In the genomic region with DNA sequence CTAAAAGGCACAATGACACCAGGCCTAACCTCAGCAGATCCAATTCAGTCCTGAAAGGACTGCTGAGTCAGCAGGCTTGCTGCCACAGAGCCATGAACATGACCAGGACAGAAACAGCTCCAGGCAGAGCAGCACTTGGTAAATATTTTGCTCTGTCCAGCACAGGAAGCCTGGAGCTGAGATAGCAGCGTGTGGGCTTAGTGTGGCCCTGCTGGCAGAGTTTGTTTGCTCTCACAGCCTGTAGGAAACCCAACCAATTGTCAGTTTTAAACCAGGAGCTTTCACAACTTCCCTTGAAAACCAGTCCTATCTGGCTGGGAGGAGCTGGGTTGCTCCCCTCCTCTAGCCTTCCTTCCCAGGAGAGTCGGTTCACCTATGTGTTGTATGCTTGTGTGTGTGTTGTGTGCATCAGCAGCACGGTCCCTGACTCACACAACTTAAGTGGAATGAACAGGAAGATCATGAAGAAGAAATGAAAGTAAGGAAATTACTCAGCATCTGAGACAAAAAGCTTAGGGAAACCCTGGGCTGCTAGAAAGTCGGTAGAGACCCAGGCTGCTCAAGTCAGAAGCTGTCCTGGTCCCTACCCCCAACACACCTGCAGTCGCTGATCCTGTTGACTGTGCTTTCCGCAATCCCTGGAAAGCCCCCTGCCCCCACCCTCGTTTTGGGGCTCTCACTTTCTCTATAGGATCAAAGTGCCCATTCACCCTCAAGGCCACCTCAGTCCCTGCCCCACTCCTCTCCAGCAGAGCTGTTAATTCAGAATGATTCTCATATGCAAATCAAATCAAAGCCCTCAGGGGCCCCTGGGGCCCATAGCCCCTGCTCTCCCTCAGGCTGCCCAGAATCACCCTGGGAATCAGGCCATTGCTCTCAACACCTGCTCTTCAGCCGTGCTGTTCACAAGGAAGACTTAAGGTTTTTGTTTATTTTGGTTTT, we compare ENCODE assay signal across 8 mouse cellular contexts. TPM values are rescaled to one million over a fixed set of nuclear protein-coding genes. Genes with fewer than 3 reads are reported as not detected.
DNase-seq lines count a peak whose midpoint lies in the region; ATAC-seq and TF ChIP-seq lines count a peak whose summit lies in the region.

No protein-coding gene starts in this region.

- ATAC-seq in limb, embryonic 13.5 days (ENCODE audit: low FRiP score, low read depth) = no peak
- ATAC-seq in heart, embryonic 14.5 days (ENCODE audit: insufficient number of reproducible peaks, insufficient read depth, low FRiP score, low read depth) = peak; percentile 86
- peak; percentile 75 for ATAC-seq in megakaryocyte progenitor cell, adult 5-6 weeks (replicated peaks; ENCODE audit: poor library complexity)

- DNase-seq in limb, embryonic 10.5 days (ENCODE audit: low spot score) = no peak
- peak; percentile 37 for DNase-seq in brain, embryonic 14.5 days (ENCODE audit: low read depth)
- DNase-seq in kidney, postnatal 14 days = peak; percentile 56
- DNase-seq in right cerebral cortex, postnatal 14 days = no peak
- DNase-seq in cerebellum, adult 11-12 months = no peak

- no peak for TF ChIP-seq POLR2A in brain, embryonic 14.5 days (IDR thresholded peaks at IDR 0.05; ENCODE audit: borderline replicate concordance, extremely low read depth, insufficient read depth, insufficient read length, poor library complexity, severe bottlenecking)

- H3K9ac ChIP-seq in limb, embryonic 13.5 days = peak overlapping the region; percentile 35; the same call in 1 of the 2 replicates
- peak overlapping the region; percentile 34; the same call in 1 of the 2 replicates for H3K9ac ChIP-seq in heart, embryonic 14.5 days (ENCODE audit: low read length)

- H3K4me1 ChIP-seq in limb, embryonic 13.5 days = peaks cover 4% of the 10 kb centered on the region; the same call in 1 of the 2 replicates
- H3K4me1 ChIP-seq in limb, embryonic 10.5 days = peaks cover 8% of the 10 kb centered on the region; the same call in 1 of the 2 replicates
- peaks cover 5 to 12% of the 10 kb centered on the region in 2 experiments; a peak in 3 of 4 replicates for H3K4me1 ChIP-seq in heart, embryonic 14.5 days (ENCODE audit: control insufficient read depth in 2 of 2, insufficient read depth in 2 of 2, low read length in 2 of 2)

- no peaks in the 10 kb centered on the region for H3K9me3 ChIP-seq in limb, embryonic 13.5 days
- no peaks in the 10 kb centered on the region for H3K9me3 ChIP-seq in limb, embryonic 10.5 days (replicated peaks)
- 0 out of 2 replicates have a peak, but pooled peaks cover 3% of the 10 kb centered on the region for H3K9me3 ChIP-seq in heart, embryonic 14.5 days (ENCODE audit: control insufficient read depth, low read length)

- TF ChIP-seq CTCF in brain, embryonic 14.5 days (IDR thresholded peaks at IDR 0.05; ENCODE audit: borderline replicate concordance, extremely low read depth, insufficient read depth, insufficient read length) = no peak

- no peak overlapping the region for H3K4me2 ChIP-seq in limb, embryonic 13.5 days (replicated peaks)
- peak overlapping the region; percentile 27; the same call in 1 of the 2 replicates for H3K4me2 ChIP-seq in heart, embryonic 14.5 days (ENCODE audit: low read length)

- no peaks in the 10 kb centered on the region for H3K36me3 ChIP-seq in limb, embryonic 13.5 days
- no peaks in the 10 kb centered on the region for H3K36me3 ChIP-seq in limb, embryonic 10.5 days
- no peaks in the 10 kb centered on the region for H3K36me3 ChIP-seq in heart, embryonic 14.5 days (ENCODE audit: control insufficient read depth, insufficient read depth, low read length)

- 11% methylated on average over 8 of the region's 8 CpGs for WGBS in limb, embryonic 13.5 days
- WGBS in limb, embryonic 10.5 days = 7% methylated on average over 8 of the region's 8 CpGs
- WGBS in heart, embryonic 14.5 days = 9% methylated on average over 8 of the region's 8 CpGs

- no peak overlapping the region for H3K4me3 ChIP-seq in limb, embryonic 13.5 days
- H3K4me3 ChIP-seq in limb, embryonic 10.5 days = no peak overlapping the region
- no peak overlapping the region for H3K4me3 ChIP-seq in heart, embryonic 14.5 days (ENCODE audit: control insufficient read depth in 1 of 2, insufficient read depth in 1 of 2, low read depth in 1 of 2, low read length in 2 of 2)

- no peak overlapping the region for H3K27ac ChIP-seq in limb, embryonic 13.5 days
- H3K27ac ChIP-seq in limb, embryonic 10.5 days = no peak overlapping the region
- peak overlapping the region; percentile 77 to 82 for H3K27ac ChIP-seq in heart, embryonic 14.5 days (replicated peaks in 1 of 2; ENCODE audit: control insufficient read depth in 1 of 2, insufficient read depth in 1 of 2, low read depth in 2 of 2, low read length in 2 of 2)

- H3K27me3 ChIP-seq in limb, embryonic 13.5 days = no peaks in the 10 kb centered on the region
- no peaks in the 10 kb centered on the region for H3K27me3 ChIP-seq in limb, embryonic 10.5 days (ENCODE audit: low read depth, poor library complexity, severe bottlenecking)
- H3K27me3 ChIP-seq in heart, embryonic 14.5 days (ENCODE audit: control insufficient read depth, insufficient read depth, low read length) = no peaks in the 10 kb centered on the region

RNA-seq across cellular contexts. Expression of a gene that starts 9.7 kb away (rescaled TPM):
- polyA plus RNA-seq in limb, embryonic 13.5 days (2015; fragmentation: Nextera tagmentation; extraction: Ambion mirVana) = 41.1 and 45.1 TPM in 2 replicates
- polyA plus RNA-seq in limb, embryonic 10.5 days (2016; fragmentation: Nextera tagmentation; extraction: Ambion mirVana) = 33.2 and 38.9 TPM in 2 replicates
- polyA plus RNA-seq in brain, embryonic 14.5 days (2012; rRNA removed) = 17.1 and 21.8 TPM in 2 replicates
- 34.3 and 34.7 TPM in 2 replicates for polyA plus RNA-seq in heart, embryonic 14.5 days (2014; fragmentation: Nextera tagmentation; extraction: Ambion mirVana)
- total RNA-seq in megakaryocyte progenitor cell, adult 5-6 weeks (2015) = 55.2 and 58.2 TPM in 2 replicates
- 50.3 and 56.8 TPM in 2 replicates for total RNA-seq in megakaryocyte progenitor cell, adult 5-6 weeks (2017)

RNA-seq across cellular contexts. Expression of a gene that starts 22.0 kb away (rescaled TPM):
- polyA plus RNA-seq in limb, embryonic 13.5 days (2015; fragmentation: Nextera tagmentation; extraction: Ambion mirVana) = 481 and 500 TPM in 2 replicates
- 510 and 589 TPM in 2 replicates for polyA plus RNA-seq in limb, embryonic 10.5 days (2016; fragmentation: Nextera tagmentation; extraction: Ambion mirVana)
- 818 and 948 TPM in 2 replicates for polyA plus RNA-seq in brain, embryonic 14.5 days (2012; rRNA removed)
- 284 and 329 TPM in 2 replicates for polyA plus RNA-seq in heart, embryonic 14.5 days (2014; fragmentation: Nextera tagmentation; extraction: Ambion mirVana)
- 1,572 and 1,580 TPM in 2 replicates for total RNA-seq in megakaryocyte progenitor cell, adult 5-6 weeks (2015)
- 841 and 996 TPM in 2 replicates for total RNA-seq in megakaryocyte progenitor cell, adult 5-6 weeks (2017)

RNA-seq across cellular contexts. Expression of a gene that starts 44.2 kb away (rescaled TPM):
- polyA plus RNA-seq in limb, embryonic 13.5 days (2015; fragmentation: Nextera tagmentation; extraction: Ambion mirVana) = 57.0 and 58.7 TPM in 2 replicates
- polyA plus RNA-seq in limb, embryonic 10.5 days (2016; fragmentation: Nextera tagmentation; extraction: Ambion mirVana) = 73.2 and 73.6 TPM in 2 replicates
- 50.8 and 57.8 TPM in 2 replicates for polyA plus RNA-seq in brain, embryonic 14.5 days (2012; rRNA removed)
- 39.4 and 40.2 TPM in 2 replicates for polyA plus RNA-seq in heart, embryonic 14.5 days (2014; fragmentation: Nextera tagmentation; extraction: Ambion mirVana)
- 19.8 and 22.7 TPM in 2 replicates for total RNA-seq in megakaryocyte progenitor cell, adult 5-6 weeks (2015)
- 18.3 and 31.5 TPM in 2 replicates for total RNA-seq in megakaryocyte progenitor cell, adult 5-6 weeks (2017)

RNA-seq across cellular contexts. Expression of a gene that starts 58.8 kb away (rescaled TPM):
- 121 and 124 TPM in 2 replicates for polyA plus RNA-seq in limb, embryonic 13.5 days (2015; fragmentation: Nextera tagmentation; extraction: Ambion mirVana)
- 199 and 214 TPM in 2 replicates for polyA plus RNA-seq in limb, embryonic 10.5 days (2016; fragmentation: Nextera tagmentation; extraction: Ambion mirVana)
- 167 and 198 TPM in 2 replicates for polyA plus RNA-seq in brain, embryonic 14.5 days (2012; rRNA removed)
- 65.5 and 67.7 TPM in 2 replicates for polyA plus RNA-seq in heart, embryonic 14.5 days (2014; fragmentation: Nextera tagmentation; extraction: Ambion mirVana)
- 37.2 and 42.6 TPM in 2 replicates for total RNA-seq in megakaryocyte progenitor cell, adult 5-6 weeks (2015)
- 15.7 and 21.9 TPM in 2 replicates for total RNA-seq in megakaryocyte progenitor cell, adult 5-6 weeks (2017)

Comparison
In these comparisons a context has a peak if more than half of its experiments do, and no peak if none do; other contexts are left out.
1. H3K27ac ChIP-seq: peak in heart, embryonic 14.5 days (2 of 2); none in limb, embryonic 13.5 days (single experiment) and limb, embryonic 10.5 days (single experiment).
2. DNase-seq: peak in brain, embryonic 14.5 days (single experiment) and kidney, postnatal 14 days (single experiment); none in limb, embryonic 10.5 days (single experiment), right cerebral cortex, postnatal 14 days (single experiment) and cerebellum, adult 11-12 months (single experiment).